Comparison of ENCODE assay signal across 22 mouse cellular contexts in genomic region chr10:117692173-117692572, GRCm38 (mm10). TPM values are rescaled to one million over a fixed set of nuclear protein-coding genes. Genes with fewer than 3 reads are reported as not detected.
A peak's percentile ranks its signal among the peaks of the same experiment; 100 is the strongest.
DNase-seq lines count a peak whose midpoint lies in the region; ATAC-seq and TF ChIP-seq lines count a peak whose summit lies in the region.
"Had no signal": no experiment of that assay in that cellular context is flagged by ENCODE, and none has a peak within 500 bp of the region (broad histone marks: within the 10 kb centered on the region; RNA-seq: fewer than 3 reads in every experiment).

No protein-coding gene starts in this region.

- DNase-seq in hindbrain, postnatal 0 days (ENCODE audit: low spot score): no peak
- DNase-seq in hindbrain, embryonic 14.5 days (ENCODE audit: low spot score): no peak
- no peak for DNase-seq in liver, postnatal 0 days
- DNase-seq in liver: no peak
- no peak for DNase-seq in stomach, postnatal 0 days (ENCODE audit: low spot score)
- no peak for DNase-seq in Muller cell, postnatal 12 days (ENCODE audit: inconsistent ontology term)
- DNase-seq: adrenal gland, adult 2 months; cerebellum, adult 11-12 months; cerebellum, postnatal 10 days; gastrocnemius, postnatal 14 days; heart, adult 11 months; heart, postnatal 14 days; kidney, adult 2 months; kidney, postnatal 14 days; layer of hippocampus, postnatal 36 days; thymus, adult 2 months had no signal

- H3K27me3 ChIP-seq in hindbrain, postnatal 0 days (ENCODE audit: insufficient read depth, low read length): no peaks in the 10 kb centered on the region
- no peaks in the 10 kb centered on the region for H3K27me3 ChIP-seq in hindbrain, embryonic 14.5 days (ENCODE audit: control insufficient read depth, insufficient read depth, low read length)
- no peaks in the 10 kb centered on the region for H3K27me3 ChIP-seq in liver, postnatal 0 days (ENCODE audit: insufficient read depth, low read length)
- no peaks in the 10 kb centered on the region for H3K27me3 ChIP-seq in ES-Bruce4 (ENCODE audit: control insufficient read depth, insufficient read depth, low read length, poor library complexity, severe bottlenecking)
- H3K27me3 ChIP-seq in stomach, postnatal 0 days (ENCODE audit: control insufficient read depth, insufficient read depth, low read length): no peaks in the 10 kb centered on the region
- H3K27me3 ChIP-seq: CH12.LX; heart, embryonic 13.5 days; limb, embryonic 13.5 days; liver, embryonic 15.5 days; midbrain, embryonic 13.5 days had no signal

- H3K27ac ChIP-seq in hindbrain, postnatal 0 days: no peak overlapping the region
- no peak overlapping the region for H3K27ac ChIP-seq in hindbrain, embryonic 14.5 days
- no peak overlapping the region for H3K27ac ChIP-seq in liver, postnatal 0 days (ENCODE audit: low read depth)
- peak overlapping the region; percentile 38; the same call in 1 of the 2 replicates for H3K27ac ChIP-seq in ES-Bruce4 (ENCODE audit: insufficient read depth, low read length)
- H3K27ac ChIP-seq in stomach, postnatal 0 days (replicated peaks): no peak overlapping the region
- H3K27ac ChIP-seq: heart, embryonic 13.5 days; limb, embryonic 13.5 days; liver, embryonic 15.5 days; midbrain, embryonic 13.5 days had no signal

- TF ChIP-seq EP300 in liver, postnatal 0 days (IDR thresholded peaks at IDR 0.05; ENCODE audit: low read depth): no peak
- no peak for TF ChIP-seq EP300 in ES-Bruce4 (IDR thresholded peaks at IDR 0.05; ENCODE audit: insufficient read depth, low read depth, low read length)
- no peak for TF ChIP-seq EP300 in stomach, postnatal 0 days (optimal IDR thresholded peaks at IDR 0.05)

- no peaks in the 10 kb centered on the region for H3K4me1 ChIP-seq in hindbrain, postnatal 0 days (ENCODE audit: insufficient read depth, low read length)
- H3K4me1 ChIP-seq in hindbrain, embryonic 14.5 days (replicated peaks; ENCODE audit: control insufficient read depth, insufficient read depth, low read length): no peaks in the 10 kb centered on the region
- H3K4me1 ChIP-seq in liver, postnatal 0 days (ENCODE audit: insufficient read depth): no peaks in the 10 kb centered on the region
- no peaks in the 10 kb centered on the region for H3K4me1 ChIP-seq in ES-Bruce4 (ENCODE audit: control insufficient read depth, insufficient read depth, low read length)
- no peaks in the 10 kb centered on the region for H3K4me1 ChIP-seq in stomach, postnatal 0 days (replicated peaks; ENCODE audit: control insufficient read depth, insufficient read depth)
- H3K4me1 ChIP-seq: heart, embryonic 13.5 days; limb, embryonic 13.5 days; liver, embryonic 15.5 days; midbrain, embryonic 13.5 days had no signal

- TF ChIP-seq CTCF in hindbrain, postnatal 0 days (IDR thresholded peaks at IDR 0.05; ENCODE audit: low read depth): 0 out of 2 replicates have a peak, but pooled peaks have one; percentile 8
- peak; percentile 28 for TF ChIP-seq CTCF in liver, postnatal 0 days (IDR thresholded peaks at IDR 0.05; ENCODE audit: low read depth)
- TF ChIP-seq CTCF in ES-Bruce4 (IDR thresholded peaks at IDR 0.05; ENCODE audit: low read depth, low read length): no peak
- peak; percentile 41 for TF ChIP-seq CTCF in stomach, postnatal 0 days (IDR thresholded peaks at IDR 0.05; ENCODE audit: low read depth)

- no peaks in the 10 kb centered on the region for H3K9me3 ChIP-seq in hindbrain, postnatal 0 days (ENCODE audit: low read length)
- no peaks in the 10 kb centered on the region for H3K9me3 ChIP-seq in hindbrain, embryonic 14.5 days (ENCODE audit: control insufficient read depth, low read length)
- no peaks in the 10 kb centered on the region for H3K9me3 ChIP-seq in liver, postnatal 0 days (ENCODE audit: low read length)
- H3K9me3 ChIP-seq in ES-Bruce4 (replicated peaks; ENCODE audit: control insufficient read depth, insufficient read depth, low read length, poor library complexity, severe bottlenecking): no peaks in the 10 kb centered on the region
- H3K9me3 ChIP-seq in stomach, postnatal 0 days (ENCODE audit: control insufficient read depth, low read length): no peaks in the 10 kb centered on the region
- H3K9me3 ChIP-seq: heart, embryonic 13.5 days; limb, embryonic 13.5 days; liver, embryonic 15.5 days; midbrain, embryonic 13.5 days had no signal

- H3K4me3 ChIP-seq in hindbrain, postnatal 0 days (ENCODE audit: low read length): no peak overlapping the region
- no peak overlapping the region for H3K4me3 ChIP-seq in hindbrain, embryonic 14.5 days (replicated peaks; ENCODE audit: low read length)
- no peak overlapping the region for H3K4me3 ChIP-seq in liver, postnatal 0 days (ENCODE audit: low read depth, low read length)
- no peak overlapping the region for H3K4me3 ChIP-seq in ES-Bruce4 (ENCODE audit: low read depth, low read length)
- no peak overlapping the region for H3K4me3 ChIP-seq in stomach, postnatal 0 days (ENCODE audit: low read depth, low read length)
- H3K4me3 ChIP-seq: heart, embryonic 13.5 days; limb, embryonic 13.5 days; liver, embryonic 15.5 days; midbrain, embryonic 13.5 days had no signal

- H3K9ac ChIP-seq in hindbrain, postnatal 0 days (replicated peaks; ENCODE audit: low read length): no peak overlapping the region
- H3K9ac ChIP-seq in hindbrain, embryonic 14.5 days: no peak overlapping the region
- H3K9ac ChIP-seq in liver, postnatal 0 days (replicated peaks): no peak overlapping the region
- H3K9ac ChIP-seq in ES-Bruce4 (ENCODE audit: low read depth, poor library complexity, severe bottlenecking): no peak overlapping the region
- no peak overlapping the region for H3K9ac ChIP-seq in stomach, postnatal 0 days (ENCODE audit: low read length)
- H3K9ac ChIP-seq: heart, embryonic 13.5 days; limb, embryonic 13.5 days; liver, embryonic 15.5 days; midbrain, embryonic 13.5 days had no signal

- TF ChIP-seq POLR2A in ES-Bruce4 (IDR thresholded peaks at IDR 0.05; ENCODE audit: insufficient read depth, low read length): no peak

- H3K36me3 ChIP-seq in hindbrain, postnatal 0 days (ENCODE audit: insufficient read depth, low read length): peaks cover 64% of the 10 kb centered on the region
- H3K36me3 ChIP-seq in hindbrain, embryonic 14.5 days (replicated peaks; ENCODE audit: control insufficient read depth, insufficient read depth): peaks cover 91% of the 10 kb centered on the region
- H3K36me3 ChIP-seq in liver, postnatal 0 days (replicated peaks; ENCODE audit: insufficient read depth, low read length): peaks cover 82% of the 10 kb centered on the region
- peaks cover 73% of the 10 kb centered on the region for H3K36me3 ChIP-seq in ES-Bruce4 (ENCODE audit: control insufficient read depth, insufficient read depth, low read length, poor library complexity, severe bottlenecking)
- peaks cover 36% of the 10 kb centered on the region for H3K36me3 ChIP-seq in stomach, postnatal 0 days (ENCODE audit: control insufficient read depth, insufficient read depth, low read length)

- no peak for ATAC-seq in hindbrain, postnatal 0 days
- ATAC-seq in hindbrain, embryonic 14.5 days (ENCODE audit: low FRiP score): no peak
- no peak for ATAC-seq in liver, postnatal 0 days
- no peak for ATAC-seq in stomach, postnatal 0 days (ENCODE audit: low FRiP score, low TSS enrichment)
- ATAC-seq: midbrain, embryonic 13.5 days had no signal

- no peak overlapping the region for H3K4me2 ChIP-seq in hindbrain, postnatal 0 days (ENCODE audit: low read depth, low read length)
- no peak overlapping the region for H3K4me2 ChIP-seq in hindbrain, embryonic 14.5 days (replicated peaks)
- H3K4me2 ChIP-seq in liver, postnatal 0 days (ENCODE audit: low read depth, low read length): no peak overlapping the region
- no peak overlapping the region for H3K4me2 ChIP-seq in stomach, postnatal 0 days (replicated peaks; ENCODE audit: low read depth)
- H3K4me2 ChIP-seq: heart, embryonic 13.5 days; limb, embryonic 13.5 days; liver, embryonic 15.5 days; midbrain, embryonic 13.5 days had no signal

RNA-seq across cellular contexts. Expression of gene Mdm2, which starts 18.4 kb away (rescaled TPM):
- 28.9 and 47.8 TPM in 2 replicates for total RNA-seq in hindbrain, postnatal 0 days (2014; rRNA removed)
- 24.6 and 26.7 TPM in 2 replicates for polyA plus RNA-seq in hindbrain, postnatal 0 days (2015; fragmentation: Nextera tagmentation; extraction: Ambion mirVana)
- 47.2 and 48.4 TPM in 2 replicates for polyA plus RNA-seq in hindbrain, embryonic 14.5 days (2014; fragmentation: Nextera tagmentation; extraction: Ambion mirVana)
- polyA plus RNA-seq in liver, postnatal 0 days (2015; fragmentation: Nextera tagmentation; extraction: Ambion mirVana): 10.5 and 11.3 TPM in 2 replicates
- polyA plus RNA-seq in ES-Bruce4 (2011; ENCODE audit: insufficient read depth, insufficient read length, low read depth, missing spikeins): 325 and 334 TPM in 2 replicates
- 14.8 and 17.6 TPM in 2 replicates for polyA plus RNA-seq in stomach, postnatal 0 days (2015; fragmentation: Nextera tagmentation; extraction: Ambion mirVana)

RNA-seq across cellular contexts. Expression of gene Slc35e3, which starts 54.0 kb away (rescaled TPM):
- 23.9 and 27.0 TPM in 2 replicates for total RNA-seq in hindbrain, postnatal 0 days (2014; rRNA removed)
- polyA plus RNA-seq in hindbrain, postnatal 0 days (2015; fragmentation: Nextera tagmentation; extraction: Ambion mirVana): 23.8 and 24.9 TPM in 2 replicates
- 24.8 and 28.9 TPM in 2 replicates for polyA plus RNA-seq in hindbrain, embryonic 14.5 days (2014; fragmentation: Nextera tagmentation; extraction: Ambion mirVana)
- polyA plus RNA-seq in liver, postnatal 0 days (2015; fragmentation: Nextera tagmentation; extraction: Ambion mirVana): 2.8 and 3.7 TPM in 2 replicates
- 19.7 and 25.0 TPM in 2 replicates for polyA plus RNA-seq in ES-Bruce4 (2011; ENCODE audit: insufficient read depth, insufficient read length, low read depth, missing spikeins)
- 19.4 and 21.0 TPM in 2 replicates for polyA plus RNA-seq in stomach, postnatal 0 days (2015; fragmentation: Nextera tagmentation; extraction: Ambion mirVana)
